In the genomic region with DNA sequence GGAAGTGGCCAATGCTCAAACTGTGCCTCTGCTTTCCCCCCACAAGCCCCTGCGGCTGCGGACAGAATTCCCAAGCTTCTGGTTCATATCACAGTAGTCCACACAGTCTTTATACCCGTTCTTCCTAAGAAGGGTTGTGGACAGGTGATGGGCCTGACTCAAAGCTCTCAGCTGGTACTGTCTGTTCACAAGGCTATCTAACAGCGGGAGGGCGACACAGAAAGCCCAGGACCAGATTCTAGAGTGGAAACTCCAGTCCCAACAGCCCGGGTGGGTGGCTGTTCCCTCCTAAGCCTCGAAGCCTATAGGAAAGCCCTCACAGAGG, we compare ENCODE assay signal across 8 mouse cellular contexts. TPM values are rescaled to one million over a fixed set of nuclear protein-coding genes. Genes with fewer than 3 reads are reported as not detected.
DNase-seq lines count a peak whose midpoint lies in the region; ATAC-seq and TF ChIP-seq lines count a peak whose summit lies in the region.

No protein-coding gene starts in this region.

- H3K4me3 ChIP-seq in heart, embryonic 11.5 days (ENCODE audit: low read depth, low read length) = peak overlapping the region; percentile 46
- H3K4me3 ChIP-seq in CH12.LX (replicated peaks in 1 of 3; ENCODE audit: low read depth in 2 of 3, low read length in 2 of 3, poor library complexity in 1 of 3) = peak overlapping the region in 1 of 3 experiments; percentile 45
- H3K4me3 ChIP-seq in forebrain, embryonic 13.5 days = peak overlapping the region; percentile 36
- peak overlapping the region; percentile 59 for H3K4me3 ChIP-seq in liver, embryonic 16.5 days (ENCODE audit: low read depth, low read length)

- TF ChIP-seq EP300 in CH12.LX (IDR thresholded peaks at IDR 0.05; ENCODE audit: low read length) = no peak

- WGBS in heart, embryonic 11.5 days (ENCODE audit: insufficient replicate concordance) = 31% methylated on average over 7 of the region's 7 CpGs
- WGBS in forebrain, embryonic 13.5 days = 29% methylated on average over 7 of the region's 7 CpGs
- WGBS in liver, embryonic 16.5 days (ENCODE audit: insufficient replicate concordance) = 41% methylated on average over 7 of the region's 7 CpGs

- no peaks in the 10 kb centered on the region for H3K27me3 ChIP-seq in heart, embryonic 11.5 days (ENCODE audit: control insufficient read depth, insufficient read depth, low read length)
- H3K27me3 ChIP-seq in CH12.LX (replicated peaks) = no peaks in the 10 kb centered on the region
- no peaks in the 10 kb centered on the region for H3K27me3 ChIP-seq in forebrain, embryonic 13.5 days
- no peaks in the 10 kb centered on the region for H3K27me3 ChIP-seq in liver, embryonic 16.5 days (ENCODE audit: control insufficient read depth, insufficient read depth, low read depth, low read length)

- H3K9me3 ChIP-seq in heart, embryonic 11.5 days (replicated peaks; ENCODE audit: control insufficient read depth, low read length) = no peaks in the 10 kb centered on the region
- H3K9me3 ChIP-seq in CH12.LX (replicated peaks; ENCODE audit: low read length) = no peaks in the 10 kb centered on the region
- no peaks in the 10 kb centered on the region for H3K9me3 ChIP-seq in forebrain, embryonic 13.5 days (replicated peaks)
- H3K9me3 ChIP-seq in liver, embryonic 16.5 days (replicated peaks; ENCODE audit: control insufficient read depth, low read length) = no peaks in the 10 kb centered on the region

- no peak for DNase-seq in heart, postnatal 4 days
- DNase-seq in CH12.LX (ENCODE audit: extremely low read depth) = no peak
- DNase-seq in right cerebral cortex, postnatal 36 days (ENCODE audit: low spot score in 2 of 2) = no peak
- DNase-seq in urinary bladder, postnatal 14 days (ENCODE audit: low spot score) = no peak
- DNase-seq in testis, postnatal 10 days (ENCODE audit: low spot score) = no peak

- TF ChIP-seq POLR2A in CH12.LX (IDR thresholded peaks at IDR 0.05; ENCODE audit: low read depth, low read length) = no peak

- H3K9ac ChIP-seq in heart, embryonic 11.5 days (ENCODE audit: low read depth, low read length) = peak overlapping the region; percentile 71
- H3K9ac ChIP-seq in CH12.LX (ENCODE audit: insufficient read depth, low read depth) = peak overlapping the region; percentile 4
- H3K9ac ChIP-seq in forebrain, embryonic 13.5 days = peak overlapping the region; percentile 62
- peak overlapping the region; percentile 42 for H3K9ac ChIP-seq in liver, embryonic 16.5 days (ENCODE audit: low read depth, low read length)

- H3K4me2 ChIP-seq in heart, embryonic 11.5 days = peak overlapping the region; percentile 85
- peak overlapping the region; percentile 26 for H3K4me2 ChIP-seq in CH12.LX (ENCODE audit: insufficient read depth, low read depth, poor library complexity, severe bottlenecking)
- peak overlapping the region; percentile 73 for H3K4me2 ChIP-seq in forebrain, embryonic 13.5 days
- H3K4me2 ChIP-seq in liver, embryonic 16.5 days (ENCODE audit: low read depth, low read length) = peak overlapping the region; percentile 78

- in situ Hi-C loops in CH12.LX (cut with MboI; ENCODE audit: low pct_ligation_motif_present, low pct_unique_long_range_greater_than_20kb, low sequenced_read_pairs) = loop anchor here (25.0 kb wide), 1 partner anchor 467 kb away; the partner anchor contains the start of gene Gm17455

- no peak for TF ChIP-seq CTCF in CH12.LX (conservative IDR thresholded peaks at IDR 0.05 in 1 of 2, IDR thresholded peaks at IDR 0.05 in 1 of 2; ENCODE audit: low read depth in 2 of 2, low read length in 2 of 2)

- ATAC-seq in heart, embryonic 11.5 days (replicated peaks; ENCODE audit: insufficient number of reproducible peaks, low FRiP score, low TSS enrichment) = no peak
- peak; percentile 57; the same call in 1 of the 2 replicates for ATAC-seq in forebrain, embryonic 13.5 days
- ATAC-seq in liver, embryonic 16.5 days (ENCODE audit: low read depth) = no peak

- H3K4me1 ChIP-seq in heart, embryonic 11.5 days (ENCODE audit: control insufficient read depth, insufficient read depth, low read length) = peaks cover 35% of the 10 kb centered on the region
- H3K4me1 ChIP-seq in CH12.LX (ENCODE audit: control insufficient read depth in 1 of 2, insufficient read depth in 2 of 2) = peaks cover 13 to 55% of the 10 kb centered on the region in 2 experiments
- H3K4me1 ChIP-seq in forebrain, embryonic 13.5 days = peaks cover 41% of the 10 kb centered on the region
- peaks cover 40% of the 10 kb centered on the region for H3K4me1 ChIP-seq in liver, embryonic 16.5 days (ENCODE audit: control insufficient read depth, low read depth, low read length)

- H3K79me2 ChIP-seq in CH12.LX (replicated peaks; ENCODE audit: control insufficient read depth, extremely low read depth, insufficient read depth, poor library complexity, severe bottlenecking) = no peaks in the 10 kb centered on the region

- peak overlapping the region; percentile 68 for H3K27ac ChIP-seq in heart, embryonic 11.5 days (ENCODE audit: low read depth, low read length)
- H3K27ac ChIP-seq in CH12.LX (ENCODE audit: insufficient read depth, low read depth) = no peak overlapping the region
- H3K27ac ChIP-seq in forebrain, embryonic 13.5 days = peak overlapping the region; percentile 83
- peak overlapping the region; percentile 61 for H3K27ac ChIP-seq in liver, embryonic 16.5 days (ENCODE audit: low read length)

- no peaks in the 10 kb centered on the region for H3K36me3 ChIP-seq in heart, embryonic 11.5 days (ENCODE audit: control insufficient read depth, insufficient read depth, low read length)
- H3K36me3 ChIP-seq in CH12.LX (replicated peaks in 1 of 2; ENCODE audit: control insufficient read depth in 1 of 2, insufficient read depth in 1 of 2, low read length in 1 of 2) = no peaks in the 10 kb centered on the region
- no peaks in the 10 kb centered on the region for H3K36me3 ChIP-seq in forebrain, embryonic 13.5 days (ENCODE audit: poor library complexity, severe bottlenecking)
- no peaks in the 10 kb centered on the region for H3K36me3 ChIP-seq in liver, embryonic 16.5 days (ENCODE audit: control insufficient read depth, insufficient read depth)

- dilution Hi-C loops in CH12.LX (cut with MboI; ENCODE audit: extremely low pct_ligation_motif_present, extremely low pct_unique_long_range_greater_than_20kb, low sequenced_read_pairs) = no loop called here

- TF ChIP-seq RAD21 in CH12.LX (IDR thresholded peaks at IDR 0.05; ENCODE audit: low read depth, low read length) = no peak

TF ChIP-seq in CH12.LX, 34 proteins besides CTCF, POLR2A, EP300 and RAD21:
- no peak for TF ChIP-seq USF2 (conservative IDR thresholded peaks at IDR 0.05; ENCODE audit: low read depth, low read length)
- TF ChIP-seq TBP (conservative IDR thresholded peaks at IDR 0.05; ENCODE audit: low read depth, low read length) = 0 out of 2 replicates have a peak, but pooled peaks have one; percentile 15

RNA-seq across cellular contexts. Expression of gene Ddit4, which starts 31.2 kb away (rescaled TPM):
- 1.9 and 3.4 TPM in 2 replicates for polyA plus RNA-seq in heart, embryonic 11.5 days (2014; fragmentation: Nextera tagmentation; extraction: Ambion mirVana)
- 10 to 100 TPM; 31.4 to 36.9 TPM for total RNA-seq in heart, postnatal 4 days (2021)
- total RNA-seq in CH12.LX (2012; rRNA removed) (45.7 and 136 TPM in 2 replicates), CH12.LX (2014; rRNA removed) (37.5 and 50.6 TPM in 2 replicates)
- polyA plus RNA-seq in CH12.LX (2012; ENCODE audit: insufficient read length, low read depth) = 38.9 and 39.5 TPM in 2 replicates
- polyA plus RNA-seq in forebrain, embryonic 13.5 days (2015; fragmentation: Nextera tagmentation; extraction: Ambion mirVana) = 69.3 and 71.3 TPM in 2 replicates
- polyA plus RNA-seq in liver, embryonic 16.5 days (2015; fragmentation: Nextera tagmentation; extraction: Ambion mirVana) = 5.0 and 6.8 TPM in 2 replicates

RNA-seq across cellular contexts. Expression of gene Dnajb12, which starts 41.1 kb away (rescaled TPM):
- polyA plus RNA-seq in heart, embryonic 11.5 days (2014; fragmentation: Nextera tagmentation; extraction: Ambion mirVana) = 30.3 and 31.3 TPM in 2 replicates
- total RNA-seq in heart, postnatal 4 days (2021) = 10 to 100 TPM; 39.6 to 41.1 TPM
- total RNA-seq in CH12.LX (2012; rRNA removed) (17.0 and 21.5 TPM in 2 replicates), CH12.LX (2014; rRNA removed) (13.1 and 13.9 TPM in 2 replicates)
- 30.3 and 35.9 TPM in 2 replicates for polyA plus RNA-seq in CH12.LX (2012; ENCODE audit: insufficient read length, low read depth)
- 16.9 and 18.4 TPM in 2 replicates for polyA plus RNA-seq in forebrain, embryonic 13.5 days (2015; fragmentation: Nextera tagmentation; extraction: Ambion mirVana)
- 14.8 and 15.5 TPM in 2 replicates for polyA plus RNA-seq in liver, embryonic 16.5 days (2015; fragmentation: Nextera tagmentation; extraction: Ambion mirVana)

Comparison
In these comparisons a context has a peak if more than half of its experiments do, and no peak if none do; other contexts are left out.
1. H3K4me2 ChIP-seq: peak in every context shown above with its lines; median percentile 85 in heart, embryonic 11.5 days; 78 in liver, embryonic 16.5 days; 73 in forebrain, embryonic 13.5 days; 26 in CH12.LX.
2. H3K9ac ChIP-seq: peak in every context shown above with its lines; median percentile 71 in heart, embryonic 11.5 days; 62 in forebrain, embryonic 13.5 days; 42 in liver, embryonic 16.5 days; 4 in CH12.LX.